Mouse (Mus musculus) embryonic stem cell, embryonic (primary cell): ENCODE data around the gene Nqo1.

Experiments used
- CTCF ChIA-PET, 4 experiments: fragments of 300-600 bp in 2 of 4; fragments of 350-600 bp in 2 of 4; sonication (Branson Sonifier 250); formaldehyde crosslinking; loops; one replicate each; lab custom pipeline; 2022; ENCODE audit warnings: inconsistent platforms in 2 of 4; lab: Charles Lee
- POLR2A ChIA-PET, 4 experiments: fragments of 300-600 bp in 2 of 4; fragments of 350-600 bp in 2 of 4; sonication (Branson Sonifier 250); formaldehyde crosslinking; loops; one replicate each; lab custom pipeline; 2022; ENCODE audit warnings: antibody characterized with exemption in 4 of 4, inconsistent platforms in 1 of 4; lab: Charles Lee

Gene Nqo1

DNA sequence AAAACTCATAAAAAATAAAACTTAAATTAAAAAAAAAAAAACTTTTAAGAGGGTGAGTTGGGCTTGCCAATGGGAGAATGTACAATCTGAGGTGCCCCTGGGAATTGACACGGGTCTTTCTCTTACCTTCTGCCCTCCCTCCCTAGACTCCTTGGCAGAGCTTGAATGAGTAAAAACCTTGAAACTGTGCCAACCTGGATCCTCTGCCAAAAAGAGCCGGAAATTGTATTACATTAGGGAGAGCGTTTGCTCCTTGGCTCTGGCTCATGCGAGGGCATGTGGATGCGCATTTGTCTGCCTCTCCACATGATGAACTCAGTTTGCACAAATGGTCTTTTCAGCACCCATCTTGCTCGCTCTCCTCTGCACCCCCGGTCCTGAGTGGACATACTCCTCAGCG lies 13.4 kb downstream of the Nqo1 start:
- ChIA-PET CTCF (no interaction called here), POLR2A (interaction anchor here in 3 of 4 experiments (0.5 to 8.4 kb wide), 5 partner anchors 13 to 736 kb away, joined by 3 to 91 read pairs (median 4); partner anchors contain the start of gene Nqo1 (in 2 of the 3))

DNA sequence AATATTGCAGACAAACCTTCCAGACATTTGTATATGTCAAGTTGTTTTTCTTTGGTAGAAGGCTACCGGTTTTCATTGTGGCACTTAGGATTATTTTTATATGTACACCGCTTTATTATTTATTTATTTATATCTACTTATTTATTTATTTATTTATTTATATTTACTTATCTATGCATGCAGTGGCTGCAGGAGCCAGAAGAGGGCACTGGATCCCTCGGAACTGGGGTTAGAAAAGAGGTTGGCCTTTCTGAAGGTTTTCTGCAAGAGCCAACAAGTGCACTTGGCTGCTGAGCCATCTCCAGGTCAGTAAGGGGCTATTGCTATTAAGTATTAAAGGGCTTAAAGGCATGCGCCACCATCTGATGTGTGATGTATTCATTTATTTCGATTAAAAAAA lies 15.1 kb downstream of the Nqo1 start:
- CTCF ChIA-PET: interaction anchor here in 2 of 4 experiments (0.7 to 1.7 kb wide), 6 partner anchors 8 to 283 kb away, joined by 3 to 5 read pairs (median 3); partner anchors contain the start of genes Nob1 (in 1 of the 2) and Nqo1 (in 1 of the 2)
- POLR2A ChIA-PET: interaction anchor here in 3 of 4 experiments (0.7 to 8.4 kb wide), 6 partner anchors 15 to 185 kb away, joined by 3 to 91 read pairs (median 4); partner anchors contain the start of genes Nqo1 (in 2 of the 3) and Nob1 (in 1 of the 3)

DNA sequence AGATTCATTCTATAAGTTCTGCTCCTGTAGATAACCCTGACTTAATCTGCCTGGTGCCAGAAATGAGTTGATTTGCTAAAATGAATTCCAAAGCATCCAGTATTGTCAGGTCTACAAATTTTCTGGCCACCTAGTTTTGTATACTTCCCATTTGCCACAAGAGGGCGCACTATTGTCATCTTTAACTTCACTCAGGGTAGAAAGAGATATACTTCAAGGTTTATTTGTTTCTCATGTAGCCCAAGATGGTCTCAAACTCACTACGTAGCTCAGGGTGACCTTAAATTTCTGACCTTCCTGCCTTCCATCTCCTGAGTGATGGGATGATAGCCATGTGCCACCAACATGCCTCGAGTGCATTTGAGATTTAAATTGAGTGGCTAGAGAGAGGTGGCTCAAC lies 16.4 kb downstream of the Nqo1 start:
- ChIA-PET CTCF (interaction anchor here in 2 of 4 experiments (0.6 to 1.7 kb wide), 2 partner anchors 189 to 282 kb away, joined by 3 to 8 read pairs; no protein-coding TSS in a partner anchor), POLR2A (interaction anchor here in 1 of 4 experiments (1.1 to 1.4 kb wide), 2 partner anchors 16 to 38 kb away, joined by 4 to 8 read pairs; partner anchors contain the start of genes Nob1 and Nqo1)

GRCm38 (mm10) chr8:107386171-107386570 lies 16.8 kb downstream of the Nqo1 start:
- CTCF ChIA-PET: interaction anchor here in 2 of 4 experiments (0.6 to 1.7 kb wide), 2 partner anchors 190 to 281 kb away, joined by 3 to 8 read pairs; no protein-coding TSS in a partner anchor
- POLR2A ChIA-PET: interaction anchor here in 1 of 4 experiments (1.1 to 1.5 kb wide), 4 partner anchors 16 to 277 kb away, joined by 3 to 8 read pairs (median 4); partner anchors contain the start of genes Nob1 and Nqo1

DNA sequence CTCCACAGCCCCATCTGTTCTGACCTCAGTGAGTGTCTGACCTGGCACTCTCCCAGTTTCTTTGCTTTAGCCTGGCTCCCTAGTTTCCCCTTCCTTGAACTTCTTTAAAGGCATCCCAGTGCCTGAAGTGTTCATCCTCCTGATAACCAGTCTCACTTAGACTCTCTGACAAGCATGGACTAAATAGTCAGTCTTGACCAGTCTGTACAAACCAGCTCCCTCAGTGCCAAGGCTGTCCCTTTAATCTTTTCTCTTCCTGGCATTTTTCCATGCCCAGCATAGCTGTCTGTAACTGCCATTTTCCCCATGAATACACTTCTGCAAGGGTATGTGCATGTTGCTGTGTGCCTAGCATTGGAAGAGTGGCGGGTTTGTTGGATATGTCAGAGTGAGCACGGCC lies 17.9 kb downstream of the Nqo1 start:
- ChIA-PET POLR2A (interaction anchor here in 1 of 4 experiments (1.1 to 1.5 kb wide), 2 partner anchors 18 to 276 kb away, joined by 3 read pairs; partner anchors contain the start of gene Nqo1), CTCF (interaction anchor here in 2 of 4 experiments (0.5 to 1.3 kb wide), 3 partner anchors 125 to 191 kb away, joined by 3 to 5 read pairs (median 4); no protein-coding TSS in a partner anchor)

- ChIA-PET POLR2A (interaction anchor here in 1 of 4 experiments (1.5 kb wide), 1 partner anchor 275 kb away, joined by 3 read pairs; no protein-coding TSS in a partner anchor), CTCF (interaction anchor here in 1 of 4 experiments (1.1 to 1.3 kb wide), 2 partner anchors 186 to 192 kb away, joined by 4 to 5 read pairs; no protein-coding TSS in a partner anchor)
Measured at GRCm38 (mm10) chr8:107384651-107385050, 18.4 kb downstream of the Nqo1 start.

GRCm38 (mm10) chr8:107382898-107383297 lies 20.1 kb downstream of the Nqo1 start:
- POLR2A ChIA-PET: interaction anchor here in 1 of 4 experiments (0.7 kb wide), 2 partner anchors 186 to 253 kb away, joined by 3 read pairs; no protein-coding TSS in a partner anchor
- CTCF ChIA-PET: no interaction called here

GRCm38 (mm10) chr8:107381666-107382065 lies 21.3 kb downstream of the Nqo1 start:
- CTCF ChIA-PET: no interaction called here
- POLR2A ChIA-PET: interaction anchor here in 1 of 4 experiments (0.5 kb wide), 1 partner anchor 228 kb away, joined by 3 read pairs; no protein-coding TSS in a partner anchor

DNA sequence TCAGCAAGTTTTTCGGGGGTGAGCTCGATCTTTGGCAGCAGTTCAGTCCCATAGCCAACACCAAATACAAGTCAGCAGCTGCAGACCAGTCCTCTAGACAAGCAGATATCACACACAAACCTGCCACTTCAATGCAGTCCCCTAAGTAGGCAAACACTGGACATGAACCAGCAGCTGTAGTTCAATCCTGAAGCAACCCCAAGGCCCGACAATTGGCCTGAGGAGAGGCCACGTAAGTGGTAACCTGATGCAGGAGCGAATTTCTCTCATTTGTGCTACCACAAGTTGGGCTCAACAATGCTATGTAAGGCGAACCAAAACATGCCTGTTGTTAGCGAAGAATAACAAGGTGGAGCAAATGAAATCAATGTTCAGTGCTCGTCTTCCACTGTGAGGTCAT lies 22.3 kb downstream of the Nqo1 start:
- CTCF ChIA-PET: interaction anchor here in 2 of 4 experiments (0.6 to 1.3 kb wide), 3 partner anchors 33 to 65 kb away, joined by 4 read pairs; partner anchors contain the start of gene Nob1 (in 1 of the 2)
- POLR2A ChIA-PET: interaction anchor here in 2 of 4 experiments (0.9 to 1.4 kb wide), 2 partner anchors 22 to 24 kb away, joined by 3 read pairs; partner anchors contain the start of gene Nqo1 (in 1 of the 2)

DNA sequence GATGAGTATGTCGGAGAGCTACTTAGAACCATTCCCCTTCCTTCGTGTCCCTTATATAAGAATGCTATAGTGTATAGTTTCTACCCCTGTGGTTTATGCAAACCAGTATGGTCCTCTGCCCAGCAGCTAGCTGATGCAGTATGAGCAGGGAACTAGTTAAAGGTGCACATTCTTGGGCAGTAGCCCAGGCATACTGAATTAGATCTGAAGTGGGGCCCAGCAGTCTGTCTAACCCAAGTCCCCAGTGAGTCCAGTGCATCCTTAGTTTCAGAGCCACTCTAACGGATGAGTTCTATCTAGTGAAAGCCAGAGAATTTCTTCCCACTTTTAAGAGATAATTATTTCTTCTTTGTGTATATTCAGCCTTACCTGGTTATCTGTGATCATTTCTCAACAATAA lies 25.7 kb downstream of the Nqo1 start:
- ChIA-PET CTCF (interaction anchor here in 2 of 4 experiments (0.6 kb wide), 2 partner anchors 208 to 292 kb away, joined by 3 to 5 read pairs; no protein-coding TSS in a partner anchor), POLR2A (interaction anchor here in 1 of 4 experiments (1.1 kb wide), 1 partner anchor 26 kb away, joined by 4 read pairs; the partner anchor contains the start of gene Nqo1)

- CTCF ChIA-PET: interaction anchor here in 1 of 4 experiments (1.1 kb wide), 1 partner anchor 260 kb away, joined by 3 read pairs; no protein-coding TSS in a partner anchor
Measured at GRCm38 (mm10) chr8:107370311-107370710, 32.7 kb downstream of the Nqo1 start.

More at GRCm38 (mm10) chr8:107370311-107370710, 32.7 kb downstream of the Nqo1 start:
- POLR2A ChIA-PET: no interaction called here
